Mouse (Mus musculus): Measurements from ENCODE around the gene Ube2q2.

DNA sequence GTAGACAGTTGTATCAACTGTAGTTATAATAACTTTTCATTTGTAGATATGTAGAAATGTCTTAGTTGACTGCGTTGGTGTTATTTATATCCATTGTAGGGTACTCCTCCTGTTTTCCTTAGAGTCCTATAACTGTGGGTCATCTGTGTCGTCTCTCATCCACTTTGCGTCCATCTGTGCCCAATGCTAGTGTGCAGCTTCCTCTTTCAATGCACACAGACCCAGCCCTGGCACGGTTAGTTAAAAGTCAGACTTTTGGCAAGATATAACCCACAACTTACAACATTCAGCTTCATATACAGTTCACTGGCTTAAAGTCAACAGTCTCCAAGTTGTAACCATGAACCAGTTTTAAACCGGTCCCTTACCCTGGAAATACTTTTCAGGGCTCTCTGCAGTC, 83.5 kb downstream of the Ube2q2 start:
- TF ChIP-seq CTCF (IDR thresholded peaks at IDR 0.05; ENCODE audit: borderline replicate concordance, insufficient read depth, low read length) (no peak), POLR2A (IDR thresholded peaks at IDR 0.05; ENCODE audit: low read depth, low read length) (no peak)

Measured in embryonic fibroblast, embryonic 13.5 days (primary cell).